Mouse (Mus musculus) kidney, adult 9 months (tissue): Measurements from ENCODE around the gene Mbnl2.

Experiments used
- DNase-seq: peaks from one replicate; pipeline ENCODE4 v3.0.0; 2022

The Mbnl2 gene

DNA sequence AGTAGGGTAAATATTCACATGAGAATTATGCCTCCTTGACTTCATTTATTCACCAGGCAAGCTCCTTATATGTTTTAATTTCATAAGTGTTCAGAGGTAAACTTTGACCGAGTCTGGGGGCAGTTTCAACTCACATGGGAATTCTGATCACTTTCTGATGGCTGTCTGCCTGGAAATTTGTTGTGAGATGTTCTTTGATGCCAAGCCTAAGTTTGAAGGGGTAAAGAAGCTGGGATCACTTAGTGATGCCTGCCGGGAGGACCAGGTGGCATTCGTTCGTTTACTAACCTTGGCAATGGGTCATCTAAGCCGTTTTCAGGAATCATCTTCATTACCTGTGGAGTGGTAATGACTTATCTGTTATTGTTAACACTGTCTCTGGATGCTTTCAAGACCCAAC is 23.0 kb downstream of the Mbnl2 start:
- DNase-seq: no peak

DNA sequence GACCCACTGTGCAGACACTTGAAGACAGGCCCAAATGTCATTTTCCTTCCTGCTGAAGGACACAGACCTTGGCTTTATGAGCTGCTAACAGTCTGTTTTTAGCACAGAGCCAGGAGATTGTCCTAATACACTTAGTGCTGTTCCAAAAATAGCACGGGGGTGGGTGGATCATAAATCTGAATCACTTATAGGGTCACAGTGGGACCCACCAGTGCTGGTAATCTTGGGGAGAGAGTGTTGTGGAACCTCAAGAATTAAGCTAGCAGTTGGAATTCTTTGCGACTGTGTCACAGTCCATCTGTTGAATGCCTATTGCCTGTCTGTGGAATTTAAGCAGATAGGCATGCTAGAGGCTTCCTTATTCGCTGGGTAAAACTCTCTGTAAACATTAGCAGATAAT is 24.2 kb downstream of the Mbnl2 start:
- peak; percentile 55 for DNase-seq

DNA sequence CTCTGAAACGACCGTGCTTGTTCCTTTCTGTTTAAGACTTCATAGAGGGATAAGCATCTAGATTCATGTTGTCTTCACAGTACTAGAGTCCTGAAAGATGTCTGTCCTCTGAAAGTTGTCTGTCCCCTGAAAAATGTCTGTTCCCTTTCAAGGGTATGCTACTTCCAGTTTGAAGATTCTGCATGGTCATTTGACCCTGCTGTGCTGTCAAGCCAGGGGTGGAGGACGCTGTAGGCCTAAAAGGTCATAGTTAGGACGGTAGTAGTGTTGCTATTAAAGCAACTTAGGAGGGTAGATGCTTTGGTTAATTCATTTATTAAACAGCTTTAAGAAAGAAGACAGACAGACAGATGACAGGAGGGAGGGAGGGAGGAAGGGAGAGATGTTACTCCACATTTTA is 24.7 kb downstream of the Mbnl2 start:
- DNase-seq: no peak

DNA sequence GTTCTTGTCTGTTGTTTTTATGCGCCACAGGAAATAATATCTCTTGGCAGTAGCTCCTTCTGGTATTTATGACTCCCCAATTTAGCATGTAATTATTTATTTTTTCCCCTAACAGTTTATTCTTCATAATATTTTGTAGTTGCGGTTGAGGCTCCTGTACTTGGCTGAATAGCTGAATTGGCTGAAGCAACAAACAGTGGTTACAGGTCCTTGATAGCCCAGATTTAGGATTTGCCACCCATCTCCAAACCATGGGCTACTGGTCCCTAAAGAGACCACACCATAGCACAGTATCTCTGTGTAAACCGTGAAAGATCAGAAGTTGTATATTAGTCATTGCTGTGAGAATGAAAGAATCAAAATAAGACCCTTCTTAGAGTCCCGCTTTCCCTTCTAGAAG is 25.3 kb downstream of the Mbnl2 start:
- no peak for DNase-seq

DNA sequence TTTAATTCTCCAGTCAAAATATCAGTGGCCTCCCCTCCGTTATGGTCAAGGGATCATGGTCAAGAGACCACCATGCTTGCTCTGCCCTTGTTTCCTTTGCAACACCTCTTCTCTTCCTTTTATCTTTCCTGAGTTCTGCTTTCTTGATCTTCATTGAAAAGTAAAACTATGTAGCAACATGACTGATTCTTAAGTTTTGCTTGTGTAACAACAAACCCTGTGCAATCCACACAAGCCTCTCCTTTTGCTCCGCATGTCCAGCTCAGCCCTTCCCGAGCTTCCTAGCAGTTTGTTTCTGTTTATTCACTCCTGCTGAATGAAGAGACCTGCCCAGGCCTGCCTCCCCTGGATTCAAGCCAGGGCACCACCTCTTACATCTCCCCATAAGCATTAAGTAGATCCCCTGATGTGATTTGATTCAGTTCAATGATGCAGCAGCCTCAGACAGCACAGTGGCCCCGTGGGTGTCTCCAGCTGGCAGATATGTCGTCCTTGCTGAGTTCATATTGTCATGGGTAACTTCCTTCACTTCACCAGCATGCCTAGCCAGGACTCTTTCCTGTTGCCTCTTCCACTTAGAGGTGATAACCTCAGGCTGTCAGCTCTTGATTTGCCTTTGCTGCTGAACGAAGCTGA is 27.6 kb downstream of the Mbnl2 start:
- DNase-seq: no peak

DNA sequence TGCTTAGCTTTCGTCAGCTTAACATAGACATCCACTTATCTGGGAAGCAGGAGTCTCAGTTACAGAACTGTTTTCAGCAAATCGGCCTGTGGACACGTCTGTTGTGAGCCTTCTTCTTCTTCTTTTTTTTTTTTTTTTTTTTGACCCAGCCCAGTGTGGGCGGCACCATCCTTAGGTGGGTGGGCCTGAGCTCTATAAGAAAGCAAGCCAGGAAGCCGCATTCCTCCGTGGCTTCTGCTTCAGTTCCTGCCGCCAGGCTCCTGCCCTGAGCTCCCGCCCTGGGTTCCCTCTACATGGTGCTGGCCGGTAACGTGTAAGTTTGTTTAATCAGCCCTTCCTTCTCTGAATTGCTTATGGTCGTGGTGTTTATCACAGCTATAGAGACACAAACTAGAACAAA is 30.8 kb downstream of the Mbnl2 start:
- no peak for DNase-seq

DNA sequence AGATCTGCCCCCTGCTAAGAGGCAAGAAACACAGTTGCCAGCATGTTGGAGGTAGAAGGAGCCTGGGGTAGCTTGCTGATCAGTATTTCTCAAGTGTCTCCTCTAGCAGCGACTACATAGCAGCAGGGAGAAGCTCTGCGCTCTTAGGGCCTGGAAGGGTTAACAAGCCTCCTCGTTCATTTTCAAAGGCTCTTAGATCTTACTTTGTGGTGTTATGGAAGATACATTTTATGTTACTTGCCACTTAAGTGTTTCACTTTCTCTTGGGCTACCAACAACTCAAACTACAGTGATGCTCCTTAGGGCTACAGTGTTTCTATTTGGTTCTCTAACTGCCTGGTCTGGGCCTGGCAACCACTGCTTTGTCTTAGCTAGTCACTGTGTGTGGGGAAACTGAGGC is 31.9 kb downstream of the Mbnl2 start:
- no peak for DNase-seq

DNA sequence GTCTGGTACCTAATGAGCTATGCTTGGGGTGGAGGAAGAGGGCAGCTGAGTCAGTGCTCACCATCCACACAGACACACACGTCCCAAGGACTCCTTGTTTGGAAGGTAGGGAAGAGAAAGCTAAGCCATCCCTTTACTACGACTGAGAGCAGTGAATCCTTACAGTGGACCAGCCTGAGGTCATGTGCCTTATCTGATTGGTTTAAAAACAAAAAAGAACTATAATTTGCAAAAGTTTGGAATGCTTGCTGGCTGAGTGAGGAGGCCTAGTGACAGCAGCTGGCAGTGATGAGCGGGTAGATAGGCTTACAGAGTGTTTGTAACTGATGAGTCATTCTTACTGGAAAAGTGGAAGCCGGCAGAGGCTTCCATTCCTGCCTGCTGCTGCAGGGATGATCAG is 32.5 kb downstream of the Mbnl2 start:
- DNase-seq: no peak

DNA sequence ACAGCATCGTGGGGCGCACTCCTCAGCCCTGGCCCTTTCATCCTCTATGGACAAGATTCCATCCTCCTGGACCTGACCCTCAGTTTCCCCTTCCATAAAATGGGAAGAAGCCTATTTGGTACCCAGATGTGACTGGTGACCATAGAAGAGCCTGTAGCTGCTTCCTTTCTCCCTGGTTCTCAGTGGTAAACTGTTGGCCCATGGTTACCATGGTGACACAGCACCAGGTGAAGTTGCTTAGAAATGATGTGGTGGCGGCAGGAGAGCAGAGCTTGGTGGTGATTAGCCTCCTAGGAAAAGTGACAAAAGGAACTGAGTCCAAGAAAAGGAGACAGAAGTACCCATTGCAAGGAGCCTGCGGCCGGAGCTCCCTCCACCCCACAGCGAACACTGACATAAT is 34.2 kb downstream of the Mbnl2 start:
- no peak for DNase-seq

DNA sequence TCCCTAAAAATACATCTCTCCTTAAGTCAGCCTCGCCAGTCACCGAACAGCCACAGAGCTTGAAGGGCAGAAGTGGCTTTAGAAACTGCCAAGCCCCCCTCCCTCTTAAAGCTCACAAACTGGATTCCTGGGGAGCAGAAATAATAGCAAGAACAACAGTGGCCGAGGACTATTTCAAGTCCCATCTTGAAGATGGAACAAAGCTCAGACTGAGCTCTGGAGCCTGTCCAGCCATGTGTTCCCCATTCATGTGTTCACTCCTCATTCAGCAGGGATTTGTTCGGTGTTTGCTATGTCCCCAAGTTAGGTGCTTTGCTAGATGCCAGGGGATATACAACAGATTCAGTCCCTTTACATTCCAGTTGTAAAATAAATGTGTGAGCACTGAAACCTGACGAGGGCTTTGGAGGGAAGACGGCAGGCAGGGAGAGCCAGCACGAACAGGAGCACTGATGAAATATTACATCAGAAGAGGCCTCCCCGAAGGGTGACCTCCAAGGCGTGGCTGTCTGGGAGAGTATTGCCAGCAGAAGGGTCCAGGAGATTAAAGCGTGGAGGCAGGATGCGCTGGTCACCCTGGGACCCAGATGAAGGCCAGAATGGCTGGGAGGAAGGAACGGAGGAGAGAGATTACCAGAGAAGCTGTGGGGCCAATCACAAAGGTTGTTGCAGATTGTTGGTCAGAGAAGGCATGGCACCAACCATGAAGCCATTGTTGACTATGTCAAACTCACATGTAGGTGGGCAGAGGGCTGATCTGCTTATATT is 36.0 kb downstream of the Mbnl2 start:
- no peak for DNase-seq

DNA sequence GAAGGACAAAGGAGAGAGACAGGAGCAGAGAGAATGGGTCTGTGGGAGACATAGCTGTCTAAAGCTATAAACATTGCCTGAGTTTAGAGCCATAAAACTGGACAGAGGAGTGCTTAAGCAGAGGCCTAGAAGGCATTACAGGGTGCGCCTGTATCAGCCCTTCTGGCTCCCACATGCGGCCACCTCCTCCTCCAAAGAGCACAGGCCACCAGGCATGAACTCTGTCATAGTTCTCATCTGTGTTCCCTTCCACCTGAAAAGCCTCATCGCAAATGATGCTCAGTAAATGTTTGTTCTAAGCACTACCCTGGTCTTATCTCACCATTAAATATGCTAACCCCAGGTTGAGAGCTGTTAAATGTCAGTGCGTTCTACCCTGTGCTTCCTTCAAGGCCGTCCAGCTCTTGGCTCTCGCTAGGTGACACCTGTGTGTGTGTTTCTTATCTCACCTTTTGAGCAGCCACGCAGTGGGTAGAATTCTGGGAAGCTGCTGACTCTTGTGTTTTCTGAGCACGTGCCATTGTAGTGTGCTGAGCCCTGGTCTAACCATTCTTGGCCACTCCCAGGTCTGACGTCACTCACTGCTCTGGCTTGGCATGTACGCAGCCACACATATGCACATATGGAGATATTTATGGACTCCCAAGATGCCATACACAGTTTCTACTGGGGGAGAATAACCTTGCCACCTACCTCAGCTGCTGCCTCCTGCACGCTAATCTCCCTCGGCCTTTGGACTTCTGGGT is 37.4 kb downstream of the Mbnl2 start:
- DNase-seq: no peak

DNA sequence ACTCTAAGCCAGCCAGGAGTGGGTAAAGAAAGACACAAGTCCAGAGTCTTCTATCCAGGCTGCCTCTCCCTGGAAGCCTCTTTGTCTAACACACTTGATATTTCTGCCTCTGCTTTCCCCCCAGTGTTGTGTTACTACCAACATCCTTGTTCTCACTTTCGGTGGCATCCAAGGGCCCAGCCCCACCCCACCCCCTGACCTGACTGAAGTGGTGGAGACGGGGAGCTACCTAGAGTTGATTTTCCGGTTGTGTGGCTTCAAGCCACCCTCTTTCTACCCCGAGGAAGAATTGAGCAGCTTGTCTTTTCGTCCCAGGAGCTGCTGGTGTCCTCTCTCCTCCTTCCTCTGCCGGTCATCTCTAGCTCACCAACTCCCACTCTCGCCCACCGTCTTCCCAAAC is 38.0 kb downstream of the Mbnl2 start:
- no peak for DNase-seq

DNA sequence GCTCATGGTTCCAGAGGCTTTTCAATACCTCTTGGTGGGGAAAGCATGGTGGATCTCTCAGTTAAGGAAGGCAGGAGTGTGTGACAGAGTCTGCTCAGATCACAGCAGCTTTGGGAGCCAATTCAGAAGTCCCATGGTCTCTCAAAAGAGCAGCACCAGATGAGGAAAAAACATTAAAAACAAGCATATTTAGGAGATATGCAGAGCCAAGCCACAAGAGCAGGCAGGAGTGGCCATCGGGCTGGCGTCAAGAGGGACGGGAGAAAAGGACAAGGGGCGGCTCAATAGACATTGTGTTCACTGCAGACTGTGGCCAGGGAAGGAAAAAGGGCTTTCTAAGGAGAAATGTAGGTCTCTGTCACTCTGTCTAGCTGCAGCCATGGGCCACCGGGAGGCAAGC is 40.3 kb downstream of the Mbnl2 start:
- no peak for DNase-seq

DNA sequence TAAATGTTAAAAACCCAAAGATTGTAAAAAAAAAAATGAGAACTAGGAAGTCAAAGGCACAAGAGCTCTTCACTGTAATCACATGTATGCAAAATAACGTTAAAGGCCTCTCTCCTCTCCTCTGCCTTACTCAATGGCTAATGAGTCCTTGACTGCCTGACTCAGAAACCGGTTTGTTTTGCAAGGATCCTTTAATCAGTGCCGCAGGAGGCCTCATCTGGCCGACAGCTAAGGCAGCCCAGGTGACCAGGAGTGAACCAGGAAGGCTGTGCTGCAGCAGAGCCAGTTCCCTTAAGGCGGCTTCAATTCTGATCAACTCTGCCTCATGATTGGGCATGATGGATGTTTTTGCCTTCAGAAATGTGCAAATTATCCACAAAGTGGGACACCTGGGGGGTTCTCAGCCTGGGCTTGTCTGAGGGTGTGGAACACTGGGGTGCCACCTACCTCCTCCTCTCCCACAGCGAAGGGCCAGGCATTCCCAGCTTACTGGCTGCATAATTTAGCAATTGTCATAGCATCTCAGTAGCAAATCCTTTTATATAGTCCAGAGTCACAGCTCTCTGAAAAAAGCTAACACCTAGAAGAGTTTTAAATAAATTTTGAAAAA is 43.0 kb downstream of the Mbnl2 start:
- no peak for DNase-seq

DNA sequence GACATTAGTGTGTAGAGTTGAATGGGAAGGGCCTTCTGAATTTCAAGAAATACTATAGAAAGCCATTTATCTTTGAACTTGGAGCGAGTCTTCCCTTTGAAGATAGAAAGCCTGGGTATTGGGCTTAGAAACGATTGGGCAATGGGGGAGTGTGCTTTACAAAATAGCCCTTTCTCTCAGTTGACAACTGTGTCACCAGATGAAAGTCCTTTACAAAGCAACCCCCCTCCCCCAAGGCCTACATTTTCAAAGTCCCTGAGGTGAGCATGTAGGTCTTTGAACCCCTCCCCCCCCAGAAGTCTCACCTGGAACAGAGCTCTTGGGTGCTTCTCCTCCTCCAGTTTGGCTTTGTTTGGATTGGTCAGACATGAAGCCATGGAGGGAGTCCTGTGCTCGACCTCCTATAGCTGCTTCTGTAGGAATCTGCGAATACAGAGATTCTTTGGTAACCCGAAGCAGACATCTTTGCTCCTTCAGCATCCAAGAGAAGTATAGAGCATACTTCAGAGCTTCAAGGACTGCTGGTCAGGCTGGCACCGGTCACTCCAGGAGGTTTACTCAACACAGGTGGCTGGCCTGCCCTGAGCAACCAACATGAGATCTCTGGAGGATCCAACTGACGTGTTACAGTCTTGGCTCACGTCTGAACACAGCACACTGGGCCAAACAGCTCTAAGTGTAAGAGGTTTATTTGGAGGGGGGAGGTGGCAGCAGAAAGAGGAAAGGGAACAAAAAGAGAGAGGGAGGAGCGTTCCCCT is 43.7 kb downstream of the Mbnl2 start:
- no peak for DNase-seq

DNA sequence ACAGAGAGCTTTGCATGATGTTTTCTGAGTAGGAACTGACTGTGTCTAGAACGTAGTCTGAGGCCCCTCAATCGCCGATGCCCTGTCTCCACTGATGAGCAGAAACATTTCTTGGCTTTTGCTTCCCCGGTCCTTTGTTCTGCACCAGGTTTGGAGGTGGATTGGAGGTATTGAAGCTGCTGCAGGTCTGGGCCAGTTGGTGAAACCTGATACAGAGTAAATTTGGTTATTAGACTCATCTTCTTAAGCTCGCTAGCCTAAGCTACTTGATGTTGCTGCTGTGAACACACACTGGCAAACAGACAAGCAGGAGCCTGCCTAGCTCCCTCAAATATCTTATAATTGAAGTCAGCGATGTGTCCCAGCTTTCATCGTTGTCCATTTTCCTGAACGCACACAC is 46.6 kb downstream of the Mbnl2 start:
- DNase-seq: no peak

DNA sequence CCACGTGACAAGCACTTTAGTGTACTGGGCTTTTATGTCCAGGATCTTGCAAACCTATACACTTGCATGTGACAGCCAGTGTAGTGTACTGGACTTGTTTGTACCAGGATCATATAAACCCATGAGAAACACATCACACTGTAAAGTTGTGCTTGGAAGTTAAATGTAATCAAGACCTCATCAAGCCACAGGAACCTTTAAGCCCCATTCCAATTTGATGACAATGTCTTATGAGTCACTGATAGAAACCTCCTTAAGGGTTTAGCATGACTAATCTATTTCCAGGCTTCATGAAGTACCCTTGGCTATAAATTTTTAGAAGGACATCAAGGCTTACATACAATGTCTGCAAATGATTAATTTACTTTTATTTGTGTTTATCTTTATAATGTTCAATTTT is 47.6 kb downstream of the Mbnl2 start:
- DNase-seq: no peak

DNA sequence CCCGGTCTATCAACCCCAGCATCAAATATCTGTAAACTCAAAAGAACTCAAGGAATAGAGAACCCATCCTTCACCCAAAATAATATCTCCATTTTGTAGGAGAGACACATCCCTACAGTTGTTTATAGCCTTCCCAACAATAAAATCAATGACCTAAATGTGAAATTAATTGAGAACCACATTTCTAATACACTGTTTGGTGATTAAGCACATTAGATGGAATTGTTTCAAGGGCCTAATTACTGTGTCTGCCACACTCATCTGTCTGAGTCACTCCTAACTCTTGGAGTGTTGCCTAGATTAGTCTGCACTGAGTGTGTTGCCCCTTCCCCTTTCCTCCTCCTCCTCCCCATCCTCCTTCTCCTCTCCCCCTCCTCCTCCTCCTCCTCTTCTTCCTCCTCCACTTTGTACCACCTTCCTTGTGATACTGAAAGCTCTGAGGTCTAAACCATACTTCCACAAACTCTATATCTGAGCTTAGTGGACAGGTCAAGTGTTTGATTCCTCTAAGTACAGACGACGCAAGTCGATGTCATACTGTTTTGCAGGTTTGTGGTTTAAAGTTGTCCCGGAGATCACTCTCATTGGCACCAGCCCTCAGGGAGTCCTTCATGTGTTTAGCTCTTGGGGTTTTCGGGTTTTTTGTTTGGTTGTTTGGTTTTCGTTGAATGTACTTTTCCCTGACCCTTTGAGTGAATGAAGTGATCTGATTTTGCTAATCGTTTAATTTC is 48.8 kb downstream of the Mbnl2 start:
- no peak for DNase-seq

DNA sequence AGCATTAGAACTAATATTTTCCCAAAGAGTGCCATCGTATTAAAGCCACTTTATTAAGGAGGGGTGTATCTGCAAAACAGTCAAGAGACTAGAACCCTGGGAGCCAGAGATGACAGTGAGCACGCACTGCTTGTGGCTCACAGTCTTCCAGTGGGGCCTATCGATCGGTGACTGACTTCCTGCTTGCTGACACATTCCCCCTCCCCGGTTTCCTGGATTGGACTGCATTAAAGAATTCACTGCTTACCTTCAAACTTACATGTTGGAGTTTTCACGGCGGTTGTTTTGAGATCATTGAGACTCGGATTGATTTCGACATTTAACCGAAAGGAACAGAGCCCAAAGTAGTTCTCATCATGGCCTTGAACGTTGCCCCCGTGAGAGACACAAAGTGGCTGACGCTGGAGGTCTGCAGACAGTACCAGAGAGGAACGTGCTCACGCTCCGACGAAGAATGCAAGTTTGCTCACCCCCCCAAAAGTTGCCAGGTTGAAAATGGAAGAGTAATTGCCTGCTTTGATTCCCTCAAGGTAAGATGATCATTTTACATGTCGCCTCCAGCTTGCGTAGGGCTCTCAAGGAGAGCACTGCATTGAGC is 49.5 kb downstream of the Mbnl2 start:
- no peak for DNase-seq

DNA sequence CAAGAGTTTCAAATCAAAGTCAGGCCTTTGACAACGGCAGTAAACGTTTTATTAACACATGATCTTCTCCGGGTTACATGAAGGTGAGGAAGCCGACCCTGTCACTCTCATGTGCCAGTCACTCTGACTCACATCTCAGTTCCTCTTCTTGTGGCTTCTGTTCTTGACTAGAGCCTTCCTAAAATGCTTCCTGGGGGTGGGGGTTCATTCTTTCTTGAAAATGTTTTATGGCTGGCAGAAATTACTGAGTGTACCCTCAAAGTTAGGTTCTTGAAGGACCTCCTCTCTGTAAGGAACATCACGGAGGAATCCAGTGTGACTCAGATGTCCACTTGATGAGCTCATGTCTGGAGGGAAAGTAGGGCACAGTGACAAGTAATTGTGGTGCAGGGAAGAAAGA is 50.2 kb downstream of the Mbnl2 start:
- no peak for DNase-seq

DNA sequence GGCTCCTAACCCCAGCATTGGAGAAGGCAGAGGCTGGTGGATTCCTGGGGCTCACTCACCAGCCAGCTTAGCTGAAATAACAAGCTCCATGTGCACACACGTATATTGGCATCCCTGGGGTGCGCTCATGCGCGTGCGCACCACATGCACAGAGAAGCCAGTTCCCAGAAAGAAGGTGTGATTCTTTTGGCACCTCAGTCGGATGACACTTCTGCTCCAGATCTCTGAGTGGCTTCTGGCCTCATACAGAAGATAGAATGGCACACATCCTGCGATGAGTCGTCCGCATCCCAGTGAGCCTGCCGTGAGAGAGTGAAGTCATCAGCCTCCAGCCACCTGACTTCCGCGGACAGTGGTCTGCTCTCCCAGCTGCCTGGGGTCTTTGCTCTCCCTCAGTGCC is 55.0 kb downstream of the Mbnl2 start:
- DNase-seq: no peak
